Mouse (Mus musculus) C2C12 (cell line): ENCODE results near the gene Arhgef19.

Source experiments
- CTCF ChIP-seq: IDR thresholded peaks from one replicate; pipeline ENCODE4 v1.5.1; 2011; ENCODE audit not compliant: control insufficient read depth, insufficient read depth, insufficient read length
- FOSL1 ChIP-seq: IDR thresholded peaks from one replicate; pipeline ENCODE4 v1.8.0; 2011; ENCODE audit warnings: mild to moderate bottlenecking, low read length; ENCODE audit not compliant: poor library complexity, insufficient read depth, severe bottlenecking
- MAX ChIP-seq: IDR thresholded peaks from one replicate; pipeline ENCODE4 v1.6.1; 2011; ENCODE audit warnings: mild to moderate bottlenecking, control low read depth

GRCm38 (mm10) chr4:141299356-141299755 is 60.1 kb downstream of the Arhgef19 start:
- TF ChIP-seq CTCF (no peak), MAX (no peak), FOSL1 (no peak)
